Mouse (Mus musculus) stomach, adult 2 months (tissue): Measurements from ENCODE around the gene Gtf3c2. TPM values are rescaled to one million over a fixed set of nuclear protein-coding genes. Genes with fewer than 3 reads are reported as not detected.

Experiments
- polyA plus RNA-seq: library from polyadenylated mRNA; depleted of rRNA; stranded (reverse); fragments of >200 nt; gene quantifications from 2 replicates; pipeline ENCODE4 v1.2.3, GENCODE M21; 2012; rRNA removed

Gene Gtf3c2
- 13.3 and 14.6 TPM in 2 replicates for polyA plus RNA-seq

DNA sequence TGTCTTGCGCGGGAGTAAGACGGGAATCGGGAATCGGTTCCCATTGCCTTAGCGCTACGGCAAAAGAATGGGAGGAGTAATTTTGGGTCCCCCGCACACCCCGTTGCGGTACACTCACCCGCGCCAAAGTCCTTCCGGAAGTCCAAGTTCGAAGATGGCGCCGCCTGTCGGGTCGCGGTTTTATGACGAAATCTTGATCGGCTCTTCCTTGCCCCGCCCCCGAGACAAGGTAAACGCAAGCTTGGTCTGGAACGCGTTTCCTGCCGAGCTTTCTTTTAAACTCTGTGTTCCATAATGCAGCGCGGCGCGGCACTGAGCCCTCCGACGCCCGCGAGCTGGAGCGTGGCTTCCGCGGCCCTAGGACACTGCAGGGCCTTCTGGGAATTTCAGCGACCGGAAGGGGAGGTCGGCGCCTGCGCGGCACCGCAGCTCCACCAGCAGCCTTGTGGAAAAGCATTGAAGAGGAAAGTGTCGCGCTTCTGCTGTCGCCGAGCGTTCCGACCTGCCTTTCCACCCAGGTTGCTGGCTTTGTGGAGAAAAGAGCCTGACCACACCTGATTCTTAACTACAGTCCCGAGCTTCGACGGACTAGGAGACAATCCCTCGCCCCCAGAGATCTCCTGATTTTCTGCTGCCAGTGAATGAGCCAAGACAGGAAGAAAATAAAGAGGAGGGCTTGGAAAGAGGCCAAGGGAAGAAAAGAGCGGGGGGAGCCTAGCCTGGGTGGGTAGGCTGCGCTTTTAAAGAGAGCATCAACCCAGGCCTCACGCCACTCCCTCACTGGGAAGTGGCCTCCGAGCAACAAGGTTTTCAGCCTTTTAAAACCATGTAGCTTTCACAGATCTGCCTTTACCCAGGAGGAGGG lies at the start of gene Gtf3c2, which contains the start of gene Gm29609:
Gene Gtf3c2, minus strand, starts transcription at position 379 of the 865 bp plus-strand sequence.
Gene Gm29609, minus strand, starts transcription at position 146 of the 865 bp plus-strand sequence.

DNA sequence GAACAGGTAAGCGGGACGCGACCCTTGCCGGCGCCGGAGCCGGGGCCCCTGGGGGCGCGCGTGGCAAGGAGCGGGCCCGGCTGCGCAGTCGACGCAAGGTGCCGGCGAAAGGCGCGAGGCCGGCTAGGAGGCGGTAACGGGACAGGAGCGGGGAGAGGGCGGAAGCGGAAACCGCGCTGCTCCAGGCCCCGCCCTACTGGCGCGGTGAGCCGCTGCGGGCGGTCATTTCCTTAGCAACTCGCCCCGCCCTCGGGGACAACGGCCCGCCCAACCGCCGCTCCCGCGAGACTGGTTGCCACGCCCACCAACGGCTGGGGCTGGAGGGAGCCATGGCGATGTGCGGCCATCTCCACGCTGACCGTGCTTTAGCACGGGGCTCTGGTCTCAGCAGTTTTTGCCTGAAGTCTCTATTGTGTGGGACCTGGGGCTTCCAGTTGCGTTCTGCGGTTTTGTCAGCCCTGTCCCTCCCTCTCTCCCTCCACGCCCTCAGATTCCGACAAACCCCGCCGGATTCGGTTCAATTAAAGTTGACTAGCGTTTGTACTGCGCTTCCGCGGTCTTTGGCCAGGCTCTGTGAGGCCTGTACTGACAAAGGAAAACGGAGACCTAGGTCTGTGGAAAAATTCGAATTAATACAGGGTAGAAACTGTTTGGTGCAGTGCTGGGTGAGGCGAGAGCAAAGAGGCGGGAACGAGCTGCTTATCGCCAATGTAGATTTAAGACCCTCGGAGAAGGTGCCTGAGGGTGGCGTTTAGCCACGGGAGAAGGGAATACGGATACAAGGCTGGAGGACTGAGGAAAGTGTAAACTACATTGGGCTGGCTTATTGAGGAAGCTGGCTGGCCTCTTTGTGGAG lies 40.7 kb upstream of the Gtf3c2 start, which contains the start of gene Ppm1g:
Gene Ppm1g, minus strand, starts transcription at position 240 of the 856 bp plus-strand sequence.

DNA sequence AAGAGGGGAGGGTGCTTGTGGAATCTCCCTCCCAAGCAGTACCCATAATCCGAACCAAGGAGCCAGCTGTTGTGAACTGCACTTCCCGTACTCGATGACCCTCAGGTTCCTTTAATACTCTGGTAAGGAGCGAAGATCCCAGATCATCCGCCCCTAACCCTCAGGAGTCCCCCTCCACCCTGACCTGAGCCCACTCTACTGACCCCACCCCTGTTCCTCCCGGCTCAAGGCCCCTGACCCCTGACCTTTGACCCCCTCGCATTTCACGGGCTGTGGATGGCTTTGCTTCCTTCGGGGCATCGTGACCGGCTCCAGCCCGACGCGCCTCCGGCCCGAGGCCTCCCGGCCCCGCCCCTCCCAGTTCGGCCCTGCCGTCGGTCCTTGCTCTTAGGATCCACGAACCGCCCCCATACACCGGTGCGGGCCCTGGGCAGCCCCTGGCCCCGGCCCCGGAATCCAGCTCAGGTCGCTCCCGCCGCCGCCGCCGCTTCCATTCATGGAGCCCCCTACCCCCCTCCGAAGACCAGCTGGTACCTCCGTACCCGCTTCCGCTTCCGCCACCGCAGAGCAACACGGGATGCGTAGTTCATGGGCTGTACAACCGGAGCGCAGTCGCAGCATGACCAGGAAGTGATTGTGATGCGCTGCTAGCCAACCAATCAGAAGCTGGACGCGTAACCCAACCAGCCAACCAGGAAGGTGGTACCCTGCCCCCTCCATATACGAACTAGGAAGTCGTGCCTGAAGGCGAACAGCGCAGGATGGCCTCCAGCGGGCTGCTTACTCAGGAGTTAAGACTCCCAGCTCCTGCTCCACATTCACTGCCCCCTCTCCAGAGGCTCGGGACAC lies 22.0 kb upstream of the Gtf3c2 start, which contains the start of gene Zfp513:
Gene Zfp513, minus strand, starts transcription at position 562 of the 849 bp plus-strand sequence.

DNA sequence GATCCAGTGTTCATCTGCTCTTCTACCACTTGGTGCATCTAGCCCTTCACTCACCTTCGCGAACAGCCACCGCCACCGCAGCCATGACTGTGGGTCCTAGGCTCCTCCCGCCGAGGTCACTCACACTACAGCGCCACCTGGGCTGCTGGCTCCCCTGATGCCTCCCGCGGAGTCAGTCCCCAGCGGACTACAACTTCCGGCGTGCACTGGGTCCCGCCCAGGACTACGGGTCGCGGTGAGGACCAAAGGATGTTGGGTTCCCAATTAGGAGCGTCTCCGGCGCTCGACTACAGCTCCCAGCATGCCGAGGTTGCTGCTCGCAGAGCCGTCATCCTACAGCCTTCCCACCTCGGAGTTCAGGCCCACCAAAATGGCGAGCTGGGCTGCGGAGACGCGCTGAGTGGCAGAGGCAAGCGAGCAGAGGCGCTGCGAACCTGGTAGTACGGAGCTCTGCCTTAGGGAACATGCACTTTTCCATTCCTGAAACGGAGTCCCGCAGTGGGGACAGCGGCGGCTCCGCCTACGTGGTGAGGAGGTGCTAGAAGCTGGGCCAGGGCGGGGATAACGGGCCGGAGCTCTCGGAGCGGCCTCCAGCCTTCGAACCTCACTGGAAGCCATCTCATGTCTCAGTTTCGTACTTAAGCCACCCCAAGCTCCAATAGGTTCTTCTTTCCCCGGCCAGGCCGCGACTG lies 13.1 kb upstream of the Gtf3c2 start, which contains the start of the genes Snx17 and Eif2b4:
Gene Snx17, plus strand, starts transcription at position 289 of the 692 bp plus-strand sequence.
Gene Eif2b4, minus strand, starts transcription at position 492 of the 692 bp plus-strand sequence.

GRCm38 (mm10) chr5:31154152-31154553 lies 25.8 kb downstream of the Gtf3c2 start, which contains the start of gene Mpv17:
Mpv17 (minus strand) TSS chr5:31154251.

GRCm38 (mm10) chr5:31138241-31138967 lies 41.5 kb downstream of the Gtf3c2 start, which contains the start of gene Ucn:
Ucn (minus strand) TSS chr5:31138829.

DNA sequence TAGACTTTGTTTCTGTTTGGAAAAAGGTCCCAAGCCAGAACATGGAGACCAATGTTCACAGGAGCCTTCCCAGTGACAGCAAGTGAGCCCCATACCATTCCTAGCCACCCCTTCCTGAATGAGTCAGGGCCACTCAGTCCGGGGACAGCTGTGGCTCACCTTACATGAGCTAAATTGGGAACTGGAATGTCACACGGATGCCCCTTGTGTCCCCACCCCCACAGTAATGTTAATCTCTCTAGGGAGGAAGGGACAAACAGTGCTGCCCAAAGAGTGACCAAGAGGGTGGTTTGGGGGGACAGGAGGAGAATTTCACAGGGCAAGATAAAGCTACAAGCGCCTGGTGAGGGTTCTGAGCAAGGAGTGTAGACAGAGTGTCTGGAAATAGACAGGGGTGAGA lies 63.6 kb downstream of the Gtf3c2 start, which contains the start of gene Trim54:
Gene Trim54, plus strand, starts transcription at position 359 of the 400 bp plus-strand sequence.

DNA sequence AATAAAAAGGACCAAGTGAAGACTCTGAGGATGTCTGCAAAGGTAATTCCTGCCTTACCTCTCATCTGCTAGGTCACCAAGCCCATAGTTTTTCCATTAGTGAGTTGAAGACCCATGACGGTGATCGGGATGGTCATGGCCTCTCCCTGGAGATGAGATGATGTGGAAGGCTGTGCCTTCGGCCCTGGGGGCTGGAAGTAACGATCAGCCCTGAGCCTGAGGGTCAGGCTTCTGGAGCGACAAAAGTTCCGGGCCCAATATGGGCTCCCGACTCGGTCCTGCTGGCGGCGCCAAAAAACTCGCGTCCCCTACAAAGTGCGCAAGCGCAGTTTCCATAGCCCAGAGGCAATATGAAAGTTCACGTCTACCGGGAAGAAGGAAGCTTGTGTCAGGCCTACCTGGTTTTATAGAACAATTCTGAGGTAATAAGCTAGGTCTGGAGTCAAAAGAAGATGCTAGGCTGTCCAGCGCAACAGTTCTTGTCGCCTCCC lies 71.9 kb downstream of the Gtf3c2 start, which contains the start of gene Slc30a3:
Gene Slc30a3, minus strand, starts transcription at position 238 of the 491 bp plus-strand sequence.

Other genes starting within 250 kb of the Gtf3c2 start
- 56.1 and 81.0 TPM in 2 replicates for gene Cgref1, start 234.6 kb downstream of the Gtf3c2 start, polyA plus RNA-seq
- 252 and 282 TPM in 2 replicates for gene Preb, start 219.8 kb downstream of the Gtf3c2 start, polyA plus RNA-seq
- gene Tcf23, start 211.5 kb downstream of the Gtf3c2 start, polyA plus RNA-seq, result 10.1 and 12.4 TPM in 2 replicates
- gene Atraid, start 131.8 kb downstream of the Gtf3c2 start, polyA plus RNA-seq, result 27.4 and 33.9 TPM in 2 replicates
- 10.2 and 11.2 TPM in 2 replicates for gene Slc5a6, start 131.2 kb downstream of the Gtf3c2 start, polyA plus RNA-seq
- 11.9 and 14.2 TPM in 2 replicates for gene Cad, start 125.4 kb downstream of the Gtf3c2 start, polyA plus RNA-seq
- gene Dnajc5g, start 73.9 kb downstream of the Gtf3c2 start, polyA plus RNA-seq, result not detected in 2 replicates
- gene Slc30a3, start 71.9 kb downstream of the Gtf3c2 start, polyA plus RNA-seq, result 0.15 and 0.29 TPM in 2 replicates
- gene Trim54, start 63.4 kb downstream of the Gtf3c2 start, polyA plus RNA-seq, result 2.8 and 4.1 TPM in 2 replicates
- gene Ucn, start 41.3 kb downstream of the Gtf3c2 start, polyA plus RNA-seq, result not detected in 2 replicates
- gene Mpv17, start 25.9 kb downstream of the Gtf3c2 start, polyA plus RNA-seq, result 23.9 and 27.3 TPM in 2 replicates
- gene Gm29609, start 233 bp downstream of the Gtf3c2 start, polyA plus RNA-seq, result 0.14 and 2.1 TPM in 2 replicates
- 36.2 and 37.1 TPM in 2 replicates for gene Snx17, start 13.1 kb upstream of the Gtf3c2 start, polyA plus RNA-seq
- gene Eif2b4, start 13.3 kb upstream of the Gtf3c2 start, polyA plus RNA-seq, result 20.2 and 24.5 TPM in 2 replicates
- 25.0 and 34.4 TPM in 2 replicates for gene Zfp513, start 22.2 kb upstream of the Gtf3c2 start, polyA plus RNA-seq
- 42.5 and 93.0 TPM in 2 replicates for gene Ppm1g, start 40.5 kb upstream of the Gtf3c2 start, polyA plus RNA-seq
- gene Nrbp1, start 60.7 kb upstream of the Gtf3c2 start, polyA plus RNA-seq, result 121 and 134 TPM in 2 replicates
- 0.13 TPM in 1 of 2 replicates, not detected in the other for gene Gm9970, start 61.1 kb upstream of the Gtf3c2 start, polyA plus RNA-seq
- 113 and 161 TPM in 2 replicates for gene Krtcap3, start 71.5 kb upstream of the Gtf3c2 start, polyA plus RNA-seq
- 11.9 and 14.9 TPM in 2 replicates for gene Ift172, start 111.0 kb upstream of the Gtf3c2 start, polyA plus RNA-seq
- 6.3 and 7.4 TPM in 2 replicates for gene Fndc4, start 115.9 kb upstream of the Gtf3c2 start, polyA plus RNA-seq
- not detected in 2 replicates for gene Gckr, start 117.3 kb upstream of the Gtf3c2 start, polyA plus RNA-seq